Mouse (Mus musculus) testis, adult 2 months (tissue): Measurements from ENCODE around the gene Tldc1.

ENCODE experiments used
- CTCF ChIP-seq: fragments of 200-500 bp; IDR thresholded peaks from 2 replicates; pipeline ENCODE4 v1.5.1; 2012; ENCODE audit warnings: low read depth, mild to moderate bottlenecking, inconsistent platforms, low read length, moderate library complexity; ENCODE audit not compliant: control insufficient read depth, insufficient read depth, insufficient replicate concordance
- POLR2A ChIP-seq: fragments of 200-500 bp; IDR thresholded peaks from 2 replicates; pipeline ENCODE4 v1.6.1; 2012; ENCODE audit warnings: low read depth, mild to moderate bottlenecking, inconsistent platforms, low read length, moderate library complexity; ENCODE audit not compliant: control insufficient read depth

- TF ChIP-seq CTCF (no peak), POLR2A (no peak)
These were observed 47.9 kb upstream of the Tldc1 start for GRCm38 (mm10) chr8:119825950-119826730.
